8 mouse cellular contexts compared by ENCODE assay signal in genomic region chr1:132168115-132168767, GRCm38 (mm10). TPM values are rescaled to one million over a fixed set of nuclear protein-coding genes. Genes with fewer than 3 reads are reported as not detected.
A peak's percentile ranks its signal among the peaks of the same experiment; 100 is the strongest.
DNase-seq lines count a peak whose midpoint lies in the region; ATAC-seq and TF ChIP-seq lines count a peak whose summit lies in the region.

No protein-coding gene starts in this region.

- ATAC-seq in intestine, embryonic 14.5 days (replicated peaks; ENCODE audit: low FRiP score, low TSS enrichment, low read depth), result no peak

- no peak overlapping the region for H3K27ac ChIP-seq in gastrocnemius, adult 2 months
- H3K27ac ChIP-seq in intestine, embryonic 14.5 days (ENCODE audit: low read depth), result no peak overlapping the region

- no peak overlapping the region for H3ac ChIP-seq in myocyte (ENCODE audit: control insufficient read depth, insufficient read length)

- H3K27me3 ChIP-seq in intestine, embryonic 14.5 days (replicated peaks; ENCODE audit: control insufficient read depth, insufficient read depth, low read length), result peaks cover 5% of the 10 kb centered on the region; the same call in 1 of the 2 replicates
- peaks cover 14% of the 10 kb centered on the region for H3K27me3 ChIP-seq in myocyte (ENCODE audit: control insufficient read depth, insufficient read depth, insufficient read length)

- H3K4me2 ChIP-seq in intestine, embryonic 14.5 days (ENCODE audit: low read length), result peak overlapping the region; percentile 43
- peak overlapping the region; percentile 65 for H3K4me2 ChIP-seq in myocyte (ENCODE audit: low read depth)

- no peak for TF ChIP-seq POLR2A in myocyte (IDR thresholded peaks at IDR 0.05; ENCODE audit: insufficient read length, low read depth)

- 9% methylated on average over 10 of the region's 12 CpGs for WGBS in intestine, embryonic 14.5 days

- H3K9ac ChIP-seq in intestine, embryonic 14.5 days (ENCODE audit: low read length), result no peak overlapping the region

- no peaks in the 10 kb centered on the region for H3K36me3 ChIP-seq in intestine, embryonic 14.5 days (ENCODE audit: control insufficient read depth, insufficient read depth, low read length)
- no peaks in the 10 kb centered on the region for H3K36me3 ChIP-seq in myocyte (ENCODE audit: control insufficient read depth, insufficient read depth)

- DNase-seq in gastrocnemius, adult 2 months, result no peak
- no peak for DNase-seq in gastrocnemius, postnatal 4 days (ENCODE audit: low spot score in 2 of 2)
- peak; percentile 15 for DNase-seq in urinary bladder, postnatal 14 days (ENCODE audit: low spot score)
- DNase-seq in urinary bladder, postnatal 10 days (ENCODE audit: low spot score), result no peak
- DNase-seq in intestine, embryonic 14.5 days (ENCODE audit: low spot score), result no peak
- no peak for DNase-seq in layer of hippocampus, adult 11-12 months (ENCODE audit: low spot score)
- DNase-seq in frontal cortex, postnatal 25 days (ENCODE audit: low spot score in 2 of 2), result no peak

- H3K4me1 ChIP-seq in intestine, embryonic 14.5 days (replicated peaks; ENCODE audit: control insufficient read depth, insufficient read depth, low read length), result peaks cover 7% of the 10 kb centered on the region; the same call in 1 of the 2 replicates

- peak overlapping the region; percentile 35 for H3K4me3 ChIP-seq in gastrocnemius, adult 2 months
- peak overlapping the region; percentile 15; the same call in 1 of the 2 replicates for H3K4me3 ChIP-seq in intestine, embryonic 14.5 days (ENCODE audit: low read depth, low read length)
- H3K4me3 ChIP-seq in myocyte, result no peak overlapping the region

- no peaks in the 10 kb centered on the region for H3K9me3 ChIP-seq in intestine, embryonic 14.5 days (ENCODE audit: control insufficient read depth, low read length)

- no peaks in the 10 kb centered on the region for H3K79me2 ChIP-seq in myocyte (ENCODE audit: control insufficient read depth, insufficient read depth)

- TF ChIP-seq CTCF in gastrocnemius, adult 2 months (IDR thresholded peaks at IDR 0.05), result no peak

- intact Hi-C loops in gastrocnemius, adult 2 months (cut with DNase I), result no loop called here

TF ChIP-seq in myocyte, 11 proteins besides CTCF, POLR2A, EP300 and RAD21:
- TF ChIP-seq REST (IDR thresholded peaks at IDR 0.05; ENCODE audit: insufficient read depth, insufficient read length) (no peak), MYOD1 (IDR thresholded peaks at IDR 0.05; ENCODE audit: control insufficient read depth in 1 of 3, insufficient read length in 2 of 3, low read depth in 2 of 3) (no peak), MYOG (IDR thresholded peaks at IDR 0.05; ENCODE audit: control insufficient read depth in 1 of 3, insufficient read depth in 1 of 3, insufficient read length in 2 of 3, low read depth in 2 of 3) (no peak), SRF (IDR thresholded peaks at IDR 0.05; ENCODE audit: control insufficient read depth, insufficient read length, low read depth) (no peak), E2F4 (IDR thresholded peaks at IDR 0.05; ENCODE audit: insufficient read depth) (no peak), POLR2AphosphoS2 (IDR thresholded peaks at IDR 0.05; ENCODE audit: insufficient read length, low read depth) (no peak), MAX (IDR thresholded peaks at IDR 0.05; ENCODE audit: low read depth) (no peak), TCF12 (IDR thresholded peaks at IDR 0.05; ENCODE audit: insufficient read depth, poor library complexity, severe bottlenecking) (no peak), USF1 (IDR thresholded peaks at IDR 0.05; ENCODE audit: low read depth) (no peak), CEBPB (IDR thresholded peaks at IDR 0.05; ENCODE audit: insufficient read depth, poor library complexity, severe bottlenecking) (no peak), TCF3 (IDR thresholded peaks at IDR 0.05; ENCODE audit: insufficient read length, low read depth) (no peak)

RNA-seq across cellular contexts. Expression of gene Lemd1, which starts 23.0 kb away (rescaled TPM):
- total RNA-seq in gastrocnemius, adult 2 months (2021), result not detected
- under 1 TPM; 0.62 to 0.64 TPM for total RNA-seq in gastrocnemius, postnatal 4 days (2021)
- 0.27 and 0.52 TPM in 2 replicates for polyA plus RNA-seq in intestine, embryonic 14.5 days (2014; fragmentation: Nextera tagmentation; extraction: Ambion mirVana)
- 0.49 TPM for polyA plus RNA-seq in myocyte (2012; fragmentation: generic; extraction: Trizol)

RNA-seq across cellular contexts. Expression of gene AC124108.1, which starts 23.0 kb away (rescaled TPM):
- not detected for total RNA-seq in gastrocnemius, adult 2 months (2021)
- total RNA-seq in gastrocnemius, postnatal 4 days (2021), result under 1 TPM; 0.49 to 0.57 TPM
- 0.09 TPM in 1 of 2 replicates, not detected in the other for polyA plus RNA-seq in intestine, embryonic 14.5 days (2014; fragmentation: Nextera tagmentation; extraction: Ambion mirVana)
- 0.82 TPM for polyA plus RNA-seq in myocyte (2012; fragmentation: generic; extraction: Trizol)

RNA-seq across cellular contexts. Expression of gene Cdk18, which starts 28.8 kb away (rescaled TPM):
- 1 to 10 TPM; 3.0 to 4.1 TPM for total RNA-seq in gastrocnemius, adult 2 months (2021)
- total RNA-seq in gastrocnemius, postnatal 4 days (2021), result 1 to 10 TPM in 1 of 2 experiments, under 1 TPM in 1; 0.96 to 1.7 TPM
- 7.6 and 7.7 TPM in 2 replicates for polyA plus RNA-seq in intestine, embryonic 14.5 days (2014; fragmentation: Nextera tagmentation; extraction: Ambion mirVana)
- polyA plus RNA-seq in myocyte (2012; fragmentation: generic; extraction: Trizol), result 33.9 TPM
